Mouse (Mus musculus): ENCODE measurements around the gene Rtl10. TPM values are rescaled to one million over a fixed set of nuclear protein-coding genes. Genes with fewer than 3 reads are reported as not detected.

Rtl10 gene
- total RNA-seq, 1 experiment from 2014 or later: 2.9 TPM

GRCm38 (mm10) chr16:18528656-18529055 is 30.0 kb downstream of the Rtl10 start:
- ATAC-seq (ENCODE audit: extremely low read depth, insufficient number of reproducible peaks, low FRiP score, poor library complexity, severe bottlenecking): no peak

GRCm38 (mm10) chr16:18533061-18533460 is 34.4 kb downstream of the Rtl10 start:
- peak; percentile 100 for ATAC-seq (ENCODE audit: extremely low read depth, insufficient number of reproducible peaks, low FRiP score, poor library complexity, severe bottlenecking)

GRCm38 (mm10) chr16:18537407-18537990 is 38.8 kb downstream of the Rtl10 start:
- no peak for ATAC-seq (ENCODE audit: extremely low read depth, insufficient number of reproducible peaks, low FRiP score, poor library complexity, severe bottlenecking)

GRCm38 (mm10) chr16:18539281-18539680 is 40.6 kb downstream of the Rtl10 start:
- ATAC-seq (ENCODE audit: extremely low read depth, insufficient number of reproducible peaks, low FRiP score, poor library complexity, severe bottlenecking): no peak

GRCm38 (mm10) chr16:18543151-18543829 is 44.6 kb downstream of the Rtl10 start:
- ATAC-seq (ENCODE audit: extremely low read depth, insufficient number of reproducible peaks, low FRiP score, poor library complexity, severe bottlenecking): no peak

GRCm38 (mm10) chr16:18547891-18548290 is 49.2 kb downstream of the Rtl10 start:
- no peak for ATAC-seq (ENCODE audit: extremely low read depth, insufficient number of reproducible peaks, low FRiP score, poor library complexity, severe bottlenecking)

Other genes starting within 250 kb of the Rtl10 start
- gene Gm49776, start 240.6 kb upstream of the Rtl10 start, total RNA-seq (2017): not detected in 2 replicates
- gene Dgcr8, start 209.7 kb upstream of the Rtl10 start, total RNA-seq (2017): 47.6 and 72.4 TPM in 2 replicates
- 23.8 and 30.3 TPM in 2 replicates for gene Tango2, start 150.8 kb upstream of the Rtl10 start, total RNA-seq (2017)
- 3.9 and 4.7 TPM in 2 replicates for gene Arvcf, start 150.7 kb upstream of the Rtl10 start, total RNA-seq (2017)
- 6.1 and 8.5 TPM in 2 replicates for gene Txnrd2, start 72.5 kb upstream of the Rtl10 start, total RNA-seq (2017)
- gene Comt, start 72.0 kb upstream of the Rtl10 start, total RNA-seq (2017): 12.3 and 14.5 TPM in 2 replicates
- gene Gnb1l, start 188 bp upstream of the Rtl10 start, total RNA-seq (2017): 0.47 and 0.61 TPM in 2 replicates
- not detected in 2 replicates for gene Tbx1, start 91.8 kb downstream of the Rtl10 start, total RNA-seq (2017)
- gene Gp1bb, start 123.5 kb downstream of the Rtl10 start, total RNA-seq (2017): 4.8 and 5.4 TPM in 2 replicates
- gene Gm49601, start 127.5 kb downstream of the Rtl10 start, total RNA-seq (2017): 2.3 and 4.8 TPM in 2 replicates
- gene Sept5, start 131.1 kb downstream of the Rtl10 start, total RNA-seq (2017): 2.2 and 3.6 TPM in 2 replicates